In the genomic region with DNA sequence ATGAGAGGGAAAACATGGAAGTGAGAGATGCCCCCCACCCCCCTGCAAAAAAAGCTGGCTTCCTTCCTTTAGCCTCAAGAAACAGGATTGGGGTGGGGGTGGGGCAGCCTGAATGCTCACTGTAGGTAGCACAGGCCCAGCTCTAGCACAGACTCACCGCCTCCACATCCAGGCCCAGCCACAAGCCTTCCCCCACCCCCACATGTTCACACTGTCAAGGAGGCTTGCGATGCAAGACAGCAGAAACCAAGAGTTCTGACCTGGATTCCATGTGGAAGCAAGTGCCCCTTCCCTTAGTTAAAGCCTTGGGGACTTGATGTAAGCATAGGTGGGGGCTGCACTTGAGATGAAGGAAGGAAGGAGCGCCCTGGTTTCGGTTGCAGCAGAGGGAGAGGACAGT, we compare ENCODE assay signal across 13 mouse cellular contexts. TPM values are rescaled to one million over a fixed set of nuclear protein-coding genes. Genes with fewer than 3 reads are reported as not detected.
DNase-seq lines count a peak whose midpoint lies in the region; ATAC-seq and TF ChIP-seq lines count a peak whose summit lies in the region.
"Had no signal": no experiment of that assay in that cellular context is flagged by ENCODE, and none has a peak within 500 bp of the region (broad histone marks: within the 10 kb centered on the region; RNA-seq: fewer than 3 reads in every experiment).

No protein-coding gene starts in this region.

- TF ChIP-seq EP300 in stomach, postnatal 0 days (optimal IDR thresholded peaks at IDR 0.05), result no peak

- H3K9ac ChIP-seq in hindbrain, embryonic 14.5 days, result no peak overlapping the region
- H3K9ac ChIP-seq in neural tube, embryonic 11.5 days (ENCODE audit: low read length), result no peak overlapping the region; the same call in 1 of the 2 replicates
- H3K9ac ChIP-seq in neural tube, embryonic 15.5 days (replicated peaks), result no peak overlapping the region
- no peak overlapping the region for H3K9ac ChIP-seq in hindbrain, embryonic 15.5 days
- no peak overlapping the region for H3K9ac ChIP-seq in stomach, postnatal 0 days (ENCODE audit: low read length)

- H3K4me2 ChIP-seq in hindbrain, embryonic 14.5 days (replicated peaks), result no peak overlapping the region
- no peak overlapping the region for H3K4me2 ChIP-seq in neural tube, embryonic 11.5 days (ENCODE audit: low read depth)
- no peak overlapping the region for H3K4me2 ChIP-seq in neural tube, embryonic 15.5 days
- H3K4me2 ChIP-seq in hindbrain, embryonic 15.5 days, result no peak overlapping the region
- no peak overlapping the region for H3K4me2 ChIP-seq in stomach, postnatal 0 days (replicated peaks; ENCODE audit: low read depth)

- H3K9me3 ChIP-seq in hindbrain, embryonic 10.5 days, result no peaks in the 10 kb centered on the region
- no peaks in the 10 kb centered on the region for H3K9me3 ChIP-seq in hindbrain, embryonic 14.5 days (ENCODE audit: control insufficient read depth, low read length)
- no peaks in the 10 kb centered on the region for H3K9me3 ChIP-seq in neural tube, embryonic 11.5 days (ENCODE audit: control insufficient read depth, low read length)
- H3K9me3 ChIP-seq in neural tube, embryonic 15.5 days (replicated peaks), result no peaks in the 10 kb centered on the region
- H3K9me3 ChIP-seq in hindbrain, embryonic 15.5 days, result no peaks in the 10 kb centered on the region
- no peaks in the 10 kb centered on the region for H3K9me3 ChIP-seq in stomach, postnatal 0 days (ENCODE audit: control insufficient read depth, low read length)
- H3K9me3 ChIP-seq: G1E had no signal

- H3K4me1 ChIP-seq in hindbrain, embryonic 10.5 days (replicated peaks), result peaks cover 35% of the 10 kb centered on the region
- H3K4me1 ChIP-seq in hindbrain, embryonic 14.5 days (replicated peaks; ENCODE audit: control insufficient read depth, insufficient read depth, low read length), result 0 out of 2 replicates have a peak, but pooled peaks cover 9% of the 10 kb centered on the region
- peaks cover 14% of the 10 kb centered on the region for H3K4me1 ChIP-seq in neural tube, embryonic 11.5 days (ENCODE audit: control insufficient read depth, insufficient read depth, low read length)
- peaks cover 9% of the 10 kb centered on the region for H3K4me1 ChIP-seq in neural tube, embryonic 15.5 days
- peaks cover 16% of the 10 kb centered on the region for H3K4me1 ChIP-seq in hindbrain, embryonic 15.5 days (replicated peaks)
- no peaks in the 10 kb centered on the region; the same call in 1 of the 2 replicates for H3K4me1 ChIP-seq in stomach, postnatal 0 days (replicated peaks; ENCODE audit: control insufficient read depth, insufficient read depth)

- TF ChIP-seq CTCF in stomach, postnatal 0 days (IDR thresholded peaks at IDR 0.05; ENCODE audit: low read depth), result no peak

- 0 out of 2 replicates have a peak overlapping the region, but pooled peaks have one; percentile 4 for H3K4me3 ChIP-seq in hindbrain, embryonic 10.5 days
- no peak overlapping the region for H3K4me3 ChIP-seq in hindbrain, embryonic 14.5 days (replicated peaks; ENCODE audit: low read length)
- no peak overlapping the region for H3K4me3 ChIP-seq in neural tube, embryonic 11.5 days (ENCODE audit: low read depth, low read length)
- no peak overlapping the region for H3K4me3 ChIP-seq in neural tube, embryonic 15.5 days (replicated peaks)
- H3K4me3 ChIP-seq in hindbrain, embryonic 15.5 days, result no peak overlapping the region
- no peak overlapping the region for H3K4me3 ChIP-seq in stomach, postnatal 0 days (ENCODE audit: low read depth, low read length)

- ATAC-seq in hindbrain, embryonic 14.5 days (ENCODE audit: low FRiP score), result no peak
- ATAC-seq in neural tube, embryonic 11.5 days (ENCODE audit: insufficient read depth, low FRiP score, low TSS enrichment), result no peak
- no peak for ATAC-seq in neural tube, embryonic 15.5 days (ENCODE audit: low FRiP score)
- ATAC-seq in hindbrain, embryonic 15.5 days (ENCODE audit: low FRiP score, low read depth), result no peak
- peak; percentile 51 for ATAC-seq in stomach, postnatal 0 days (ENCODE audit: low FRiP score, low TSS enrichment)

- H3K27ac ChIP-seq in hindbrain, embryonic 10.5 days, result peak overlapping the region; percentile 80
- H3K27ac ChIP-seq in hindbrain, embryonic 14.5 days, result no peak overlapping the region
- H3K27ac ChIP-seq in neural tube, embryonic 11.5 days (ENCODE audit: low read depth, low read length), result peak overlapping the region; percentile 56; the same call in 1 of the 2 replicates
- H3K27ac ChIP-seq in neural tube, embryonic 15.5 days (replicated peaks), result no peak overlapping the region
- 0 out of 2 replicates have a peak overlapping the region, but pooled peaks have one; percentile 34 for H3K27ac ChIP-seq in hindbrain, embryonic 15.5 days (replicated peaks)
- no peak overlapping the region for H3K27ac ChIP-seq in stomach, postnatal 0 days (replicated peaks)

- no peaks in the 10 kb centered on the region for H3K36me3 ChIP-seq in hindbrain, embryonic 10.5 days
- H3K36me3 ChIP-seq in hindbrain, embryonic 14.5 days (replicated peaks; ENCODE audit: control insufficient read depth, insufficient read depth), result peaks cover 20% of the 10 kb centered on the region; the same call in 1 of the 2 replicates
- H3K36me3 ChIP-seq in neural tube, embryonic 11.5 days (ENCODE audit: control insufficient read depth, insufficient read depth, low read length), result no peaks in the 10 kb centered on the region
- peaks cover 14% of the 10 kb centered on the region; the same call in 1 of the 2 replicates for H3K36me3 ChIP-seq in neural tube, embryonic 15.5 days
- H3K36me3 ChIP-seq in hindbrain, embryonic 15.5 days, result peaks cover 2% of the 10 kb centered on the region; the same call in 1 of the 2 replicates
- H3K36me3 ChIP-seq in stomach, postnatal 0 days (ENCODE audit: control insufficient read depth, insufficient read depth, low read length), result no peaks in the 10 kb centered on the region

- H3K27me3 ChIP-seq in hindbrain, embryonic 10.5 days (ENCODE audit: insufficient read depth, poor library complexity, severe bottlenecking), result no peaks in the 10 kb centered on the region
- no peaks in the 10 kb centered on the region for H3K27me3 ChIP-seq in hindbrain, embryonic 14.5 days (ENCODE audit: control insufficient read depth, insufficient read depth, low read length)
- H3K27me3 ChIP-seq in neural tube, embryonic 11.5 days (ENCODE audit: control insufficient read depth, insufficient read depth, low read length), result no peaks in the 10 kb centered on the region
- no peaks in the 10 kb centered on the region for H3K27me3 ChIP-seq in neural tube, embryonic 15.5 days (replicated peaks)
- no peaks in the 10 kb centered on the region for H3K27me3 ChIP-seq in hindbrain, embryonic 15.5 days
- H3K27me3 ChIP-seq in stomach, postnatal 0 days (ENCODE audit: control insufficient read depth, insufficient read depth, low read length), result no peaks in the 10 kb centered on the region

- no peak for DNase-seq in hindbrain, embryonic 10.5 days (ENCODE audit: low spot score)
- DNase-seq in hindbrain, embryonic 14.5 days (ENCODE audit: low spot score), result no peak
- no peak for DNase-seq in neural tube, embryonic 11.5 days (ENCODE audit: low spot score)
- DNase-seq in stomach, postnatal 0 days (ENCODE audit: low spot score), result no peak
- no peak for DNase-seq in cerebellum, postnatal 14 days
- DNase-seq in thymus, postnatal 36 days, result no peak
- DNase-seq: adrenal gland, postnatal 25 days; gastrocnemius, postnatal 14 days had no signal

- 38% methylated on average over 4 of the region's 4 CpGs for WGBS in hindbrain, embryonic 10.5 days
- WGBS in hindbrain, embryonic 14.5 days, result 49% methylated on average over 4 of the region's 4 CpGs
- WGBS in neural tube, embryonic 11.5 days, result 50% methylated on average over 4 of the region's 4 CpGs
- 50% methylated on average over 4 of the region's 4 CpGs for WGBS in neural tube, embryonic 15.5 days
- 47% methylated on average over 4 of the region's 4 CpGs for WGBS in hindbrain, embryonic 15.5 days
- 54% methylated on average over 4 of the region's 4 CpGs for WGBS in stomach, postnatal 0 days

RNA-seq across cellular contexts. Expression of a gene that starts 22.8 kb away (rescaled TPM):
- not detected in 2 replicates for polyA plus RNA-seq in hindbrain, embryonic 10.5 days (2016; fragmentation: Nextera tagmentation; extraction: Ambion mirVana)
- not detected in 2 replicates for polyA plus RNA-seq in hindbrain, embryonic 14.5 days (2014; fragmentation: Nextera tagmentation; extraction: Ambion mirVana)
- polyA plus RNA-seq in neural tube, embryonic 11.5 days (2014; fragmentation: Nextera tagmentation; extraction: Ambion mirVana), result not detected in 2 replicates
- not detected in 2 replicates for polyA plus RNA-seq in neural tube, embryonic 15.5 days (2015; fragmentation: Nextera tagmentation; extraction: Ambion mirVana)
- polyA plus RNA-seq in hindbrain, embryonic 15.5 days (2015; fragmentation: Nextera tagmentation; extraction: Ambion mirVana), result not detected in 2 replicates
- polyA plus RNA-seq in stomach, postnatal 0 days (2015; fragmentation: Nextera tagmentation; extraction: Ambion mirVana), result not detected in 2 replicates
- polyA plus RNA-seq: G1E; liver, embryonic 16.5 days; spleen, adult 2 months had no signal

Comparison
In these comparisons a context has a peak if more than half of its experiments do, and no peak if none do; other contexts are left out.
1. H3K27ac ChIP-seq: peak in hindbrain, embryonic 10.5 days (single experiment), neural tube, embryonic 11.5 days (single experiment) and hindbrain, embryonic 15.5 days (single experiment); none in hindbrain, embryonic 14.5 days (single experiment), neural tube, embryonic 15.5 days (single experiment) and stomach, postnatal 0 days (single experiment).